Mouse (Mus musculus): ENCODE data around the gene Vrk1. TPM values are rescaled to one million over a fixed set of nuclear protein-coding genes. Genes with fewer than 3 reads are reported as not detected.
A peak's percentile ranks its signal among the peaks of the same experiment; 100 is the strongest.

Vrk1 gene
- polyA plus RNA-seq, 1 experiment, result 15.8 TPM

DNA sequence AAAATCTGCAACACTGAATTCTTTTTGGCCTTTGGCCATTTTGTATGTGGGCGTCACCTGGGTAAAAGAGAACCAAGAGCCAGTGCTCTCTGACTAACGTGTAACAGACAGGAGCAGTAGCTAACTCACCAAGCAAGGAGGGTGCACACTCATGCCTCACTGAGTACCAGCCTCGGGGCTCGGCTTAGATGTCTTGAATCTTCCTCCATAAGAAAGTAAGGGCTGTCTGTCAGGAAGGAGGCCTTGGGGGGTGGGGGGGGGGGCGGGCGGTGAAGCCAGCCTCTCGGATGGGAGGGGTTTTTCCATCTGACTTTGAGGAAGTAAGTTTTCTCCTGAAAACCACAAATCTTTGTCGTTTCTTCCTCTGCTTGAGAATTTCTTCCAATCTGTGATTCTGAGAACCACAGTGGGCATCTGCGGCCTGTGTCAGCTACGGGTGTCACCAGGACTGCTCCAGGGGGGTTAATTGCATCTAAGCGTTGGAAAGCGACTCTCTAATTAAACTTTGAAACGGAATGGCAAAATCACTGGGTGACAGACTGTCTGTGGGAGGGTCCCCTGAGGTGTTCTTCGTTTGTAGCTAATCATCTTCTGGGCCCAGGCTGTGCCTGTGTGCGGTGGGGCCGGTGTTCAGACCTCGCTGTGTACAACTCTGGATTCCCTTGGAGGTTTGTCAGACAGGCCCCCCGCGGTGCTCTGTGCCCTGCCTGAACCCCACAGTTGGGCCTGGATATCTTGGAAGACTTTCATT is 43.0 kb upstream of the Vrk1 start:
- 11% methylated on average over 19 of the region's 19 CpGs for WGBS
- Histone ChIP-seq H3K4me3 (ENCODE audit: control insufficient read depth, insufficient read depth, low read length) (no peak overlapping the region), H3K27me3 (ENCODE audit: control insufficient read depth, insufficient read depth, low read length) (peaks cover 10% of the 10 kb centered on the region; the same call in 1 of the 2 replicates), H3K4me1 (replicated peaks; ENCODE audit: control insufficient read depth, insufficient read depth, low read length) (peaks cover 8% of the 10 kb centered on the region), H3K27ac (ENCODE audit: control insufficient read depth, insufficient read depth, low read length) (no peak overlapping the region), H3K36me3 (ENCODE audit: control insufficient read depth, insufficient read depth, low read length) (no peaks in the 10 kb centered on the region)
- no peak for DNase-seq
- TF ChIP-seq CTCF (IDR thresholded peaks at IDR 0.05; ENCODE audit: borderline replicate concordance, control insufficient read depth, extremely low read depth, insufficient read depth, low read length, poor library complexity), result no peak

DNA sequence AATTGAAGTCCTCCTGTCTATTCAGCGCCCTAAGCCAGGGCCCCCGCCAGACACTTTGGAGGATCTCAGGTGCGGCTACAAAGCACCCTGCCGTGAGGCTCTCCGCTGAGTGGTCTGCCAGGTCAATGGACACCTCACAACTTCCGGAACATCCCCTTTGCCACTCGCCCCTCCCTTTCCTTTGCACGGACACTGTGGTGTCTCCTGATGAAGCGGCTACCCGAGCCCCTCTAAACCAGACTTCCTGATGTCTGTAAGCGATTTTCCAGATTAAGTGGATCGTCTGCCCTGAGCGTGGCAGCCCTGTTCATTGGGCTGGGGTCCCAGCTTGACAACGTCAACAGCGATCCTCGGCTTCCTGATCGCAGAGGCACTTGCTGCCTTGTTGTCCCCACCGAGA is 42.2 kb upstream of the Vrk1 start:
- H3K36me3 ChIP-seq (ENCODE audit: control insufficient read depth, insufficient read depth, low read length), result no peaks in the 10 kb centered on the region
- H3K4me1 ChIP-seq (replicated peaks; ENCODE audit: control insufficient read depth, insufficient read depth, low read length), result peaks cover 4% of the 10 kb centered on the region
- DNase-seq, result no peak
- no peak overlapping the region for H3K27ac ChIP-seq (ENCODE audit: control insufficient read depth, insufficient read depth, low read length)
- WGBS, result 8% methylated on average over 18 of the region's 18 CpGs
- peaks cover 10% of the 10 kb centered on the region; the same call in 1 of the 2 replicates for H3K27me3 ChIP-seq (ENCODE audit: control insufficient read depth, insufficient read depth, low read length)
- no peak overlapping the region for H3K4me3 ChIP-seq (ENCODE audit: control insufficient read depth, insufficient read depth, low read length)
- TF ChIP-seq POLR2A (IDR thresholded peaks at IDR 0.05; ENCODE audit: control insufficient read depth, extremely low read depth, insufficient read depth, low read length, poor library complexity) (no peak), CTCF (IDR thresholded peaks at IDR 0.05; ENCODE audit: borderline replicate concordance, control insufficient read depth, extremely low read depth, insufficient read depth, low read length, poor library complexity) (no peak)

DNA sequence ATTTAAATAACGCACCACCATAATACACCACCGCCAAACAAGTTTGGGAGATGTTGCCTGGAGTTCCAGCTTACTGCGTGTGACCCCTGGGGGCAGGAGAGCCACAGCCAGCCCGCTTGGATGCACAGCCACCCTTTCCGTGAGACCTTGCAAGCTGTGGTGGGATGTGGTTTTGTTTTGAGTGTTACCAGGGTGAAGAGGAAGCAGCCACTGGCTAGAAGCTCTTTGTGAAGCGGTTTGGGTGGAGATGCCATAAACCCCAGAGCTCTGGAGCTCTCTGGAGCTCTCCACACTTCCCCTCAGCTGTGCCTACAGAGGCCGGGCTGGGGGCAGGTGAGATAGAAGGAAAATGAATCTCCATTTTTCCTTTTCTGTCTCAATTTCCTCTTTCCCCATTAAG is 38.8 kb upstream of the Vrk1 start:
- TF ChIP-seq POLR2A (IDR thresholded peaks at IDR 0.05; ENCODE audit: control insufficient read depth, extremely low read depth, insufficient read depth, low read length, poor library complexity), result no peak
- peaks cover 4% of the 10 kb centered on the region for H3K4me1 ChIP-seq (replicated peaks; ENCODE audit: control insufficient read depth, insufficient read depth, low read length)
- no peaks in the 10 kb centered on the region for H3K36me3 ChIP-seq (ENCODE audit: control insufficient read depth, insufficient read depth, low read length)
- H3K27me3 ChIP-seq (ENCODE audit: control insufficient read depth, insufficient read depth, low read length), result peaks cover 10% of the 10 kb centered on the region; the same call in 1 of the 2 replicates
- DNase-seq, result peak; percentile 42
- H3K4me3 ChIP-seq (ENCODE audit: control insufficient read depth, insufficient read depth, low read length), result no peak overlapping the region
- H3K27ac ChIP-seq (ENCODE audit: control insufficient read depth, insufficient read depth, low read length), result no peak overlapping the region
- WGBS, result 7% methylated on average over 7 of the region's 7 CpGs

DNA sequence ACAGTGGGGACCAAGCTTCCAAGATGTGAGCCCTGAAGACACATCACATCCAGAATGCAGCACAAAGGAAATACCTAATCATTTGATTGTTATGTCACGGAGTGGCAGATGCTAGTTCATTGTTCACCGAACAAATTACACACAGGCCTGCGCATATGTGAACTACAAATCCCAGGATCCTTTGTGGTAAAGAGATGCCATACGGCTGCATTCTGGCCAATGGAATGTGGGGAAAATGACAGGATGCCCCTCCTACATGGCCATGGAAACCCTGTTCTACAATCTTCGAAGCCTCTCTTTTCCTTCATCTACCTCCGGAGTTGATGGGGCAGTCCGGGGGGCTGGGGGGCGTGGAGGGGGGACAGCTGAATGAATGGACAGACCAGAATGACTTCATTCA is 37.4 kb upstream of the Vrk1 start:
- peaks cover 7% of the 10 kb centered on the region; the same call in 1 of the 2 replicates for H3K27me3 ChIP-seq (ENCODE audit: control insufficient read depth, insufficient read depth, low read length)
- DNase-seq, result no peak
- peaks cover 4% of the 10 kb centered on the region for H3K4me1 ChIP-seq (replicated peaks; ENCODE audit: control insufficient read depth, insufficient read depth, low read length)
- 97% methylated on average over 8 of the region's 8 CpGs for WGBS
- H3K4me3 ChIP-seq (ENCODE audit: control insufficient read depth, insufficient read depth, low read length), result no peak overlapping the region
- H3K27ac ChIP-seq (ENCODE audit: control insufficient read depth, insufficient read depth, low read length), result no peak overlapping the region
- no peaks in the 10 kb centered on the region for H3K36me3 ChIP-seq (ENCODE audit: control insufficient read depth, insufficient read depth, low read length)
- TF ChIP-seq CTCF (IDR thresholded peaks at IDR 0.05; ENCODE audit: borderline replicate concordance, control insufficient read depth, extremely low read depth, insufficient read depth, low read length, poor library complexity) (no peak), POLR2A (IDR thresholded peaks at IDR 0.05; ENCODE audit: control insufficient read depth, extremely low read depth, insufficient read depth, low read length, poor library complexity) (no peak)

DNA sequence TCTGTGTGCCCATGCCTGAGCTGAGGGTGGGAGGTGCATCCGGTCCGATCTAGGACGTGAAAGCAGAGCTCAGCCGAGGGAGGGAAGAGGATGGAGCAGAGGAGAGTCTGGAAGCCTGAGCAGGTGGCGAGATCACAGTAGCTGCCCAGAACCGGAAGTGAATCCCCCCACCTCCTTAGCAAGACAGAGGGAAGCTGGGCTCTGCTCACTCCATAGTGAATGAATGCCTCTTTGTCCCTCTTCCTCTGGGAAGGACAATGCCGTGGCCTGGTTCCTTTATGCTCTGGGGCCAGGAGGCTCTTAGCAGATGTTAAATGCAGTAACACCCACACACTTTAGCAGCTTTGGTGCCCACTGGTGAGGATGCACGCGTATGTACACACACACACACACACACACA is 36.3 kb upstream of the Vrk1 start:
- H3K27me3 ChIP-seq (ENCODE audit: control insufficient read depth, insufficient read depth, low read length), result peaks cover 4% of the 10 kb centered on the region; the same call in 1 of the 2 replicates
- TF ChIP-seq CTCF (IDR thresholded peaks at IDR 0.05; ENCODE audit: borderline replicate concordance, control insufficient read depth, extremely low read depth, insufficient read depth, low read length, poor library complexity), result no peak
- TF ChIP-seq POLR2A (IDR thresholded peaks at IDR 0.05; ENCODE audit: control insufficient read depth, extremely low read depth, insufficient read depth, low read length, poor library complexity), result no peak
- 89% methylated on average over 7 of the region's 9 CpGs for WGBS

DNA sequence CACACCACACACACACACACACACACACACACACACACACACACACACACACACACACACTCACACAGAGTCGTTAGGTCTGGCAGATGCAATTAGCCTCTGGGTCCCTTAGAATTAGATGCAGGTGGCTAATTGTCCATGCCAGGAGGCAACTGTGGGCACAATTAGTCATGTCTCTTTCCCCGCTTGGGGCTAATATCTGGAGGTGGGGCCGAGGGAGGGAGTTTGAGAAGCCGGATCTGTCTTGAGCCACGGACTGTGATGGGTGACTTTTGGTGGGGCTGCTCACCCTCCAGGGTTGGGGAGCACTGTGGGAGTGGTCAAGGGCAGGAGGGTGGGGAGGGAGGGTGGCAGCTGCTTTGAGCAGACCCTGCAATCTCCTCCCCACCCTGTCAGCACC is 35.9 kb upstream of the Vrk1 start:
- H3K36me3 ChIP-seq (ENCODE audit: control insufficient read depth, insufficient read depth, low read length), result no peaks in the 10 kb centered on the region
- 93% methylated on average over 5 of the region's 5 CpGs for WGBS
- peaks cover 4% of the 10 kb centered on the region for H3K4me1 ChIP-seq (replicated peaks; ENCODE audit: control insufficient read depth, insufficient read depth, low read length)
- DNase-seq, result no peak
- 0 out of 2 replicates have a peak, but pooled peaks cover under 1% of the 10 kb centered on the region for H3K27me3 ChIP-seq (ENCODE audit: control insufficient read depth, insufficient read depth, low read length)
- no peak overlapping the region for H3K4me3 ChIP-seq (ENCODE audit: control insufficient read depth, insufficient read depth, low read length)
- H3K27ac ChIP-seq (ENCODE audit: control insufficient read depth, insufficient read depth, low read length), result no peak overlapping the region
- TF ChIP-seq CTCF (IDR thresholded peaks at IDR 0.05; ENCODE audit: borderline replicate concordance, control insufficient read depth, extremely low read depth, insufficient read depth, low read length, poor library complexity), result no peak
- no peak for TF ChIP-seq POLR2A (IDR thresholded peaks at IDR 0.05; ENCODE audit: control insufficient read depth, extremely low read depth, insufficient read depth, low read length, poor library complexity)

More for the DNA sequence above, 36.3 kb upstream of the Vrk1 start:
- Histone ChIP-seq H3K4me1 (replicated peaks; ENCODE audit: control insufficient read depth, insufficient read depth, low read length) (peaks cover 4% of the 10 kb centered on the region), H3K4me3 (ENCODE audit: control insufficient read depth, insufficient read depth, low read length) (no peak overlapping the region), H3K27ac (ENCODE audit: control insufficient read depth, insufficient read depth, low read length) (no peak overlapping the region), H3K36me3 (ENCODE audit: control insufficient read depth, insufficient read depth, low read length) (no peaks in the 10 kb centered on the region)
- no peak for DNase-seq

Measured in thymus, adult 2 months (tissue).